Mouse (Mus musculus): ENCODE measurements around the gene Slc2a1.

GRCm38 (mm10) chr4:119066791-119067190 is 41.7 kb upstream of the Slc2a1 start:
- TF ChIP-seq CTCF (IDR thresholded peaks at IDR 0.05; ENCODE audit: extremely low read depth, insufficient read depth, insufficient read length, insufficient replicate concordance): no peak
- TF ChIP-seq POLR2A (IDR thresholded peaks at IDR 0.05; ENCODE audit: low read depth, low read length): no peak

Data from spleen, adult 2 months (tissue).